Mouse (Mus musculus): ENCODE measurements around the gene Slc16a12.

DNA sequence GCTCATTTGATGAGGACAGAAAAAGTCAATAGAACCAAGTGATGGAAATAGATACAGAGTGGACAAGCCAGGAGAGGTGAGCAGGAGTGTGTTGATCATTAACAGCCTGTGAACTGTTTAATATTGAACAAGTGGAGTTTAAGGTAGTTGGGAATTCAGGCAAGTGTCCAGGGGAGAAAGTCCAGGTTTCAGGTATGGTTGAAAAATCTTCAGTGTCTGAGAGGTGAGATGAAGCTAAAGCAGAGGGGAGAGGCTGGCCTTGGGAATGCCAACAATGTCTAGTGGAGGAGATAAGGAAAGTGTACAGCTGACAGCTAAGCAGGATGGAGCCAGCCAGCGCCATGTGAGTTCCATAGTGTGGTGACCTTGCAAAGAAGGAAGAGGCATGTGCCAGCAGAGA is 11.7 kb upstream of the Slc16a12 start:
- no peak for TF ChIP-seq HCFC1 (IDR thresholded peaks at IDR 0.05; ENCODE audit: borderline replicate concordance, insufficient read depth, low read length)
- TF ChIP-seq CHD2 (IDR thresholded peaks at IDR 0.05; ENCODE audit: low read depth, low read length) = no peak

All from ES-E14 (cell line).